Mouse (Mus musculus): ENCODE results near the gene Upk1a. TPM values are rescaled to one million over a fixed set of nuclear protein-coding genes. Genes with fewer than 3 reads are reported as not detected.

Gene Upk1a
- total and polyA plus RNA-seq, 3 experiments, result 0.54 to 1.6 TPM; not detected in 1

GRCm38 (mm10) chr7:30562526-30563116 lies 50.0 kb downstream of the Upk1a start:
- Histone ChIP-seq H3K36me3 (ENCODE audit: control insufficient read depth in 1 of 2, insufficient read depth in 2 of 2, low read length in 2 of 2) (peaks cover 0 to 8% of the 10 kb centered on the region in 2 experiments; a peak in 2 of 4 replicates), H3K27me3 (ENCODE audit: control insufficient read depth in 1 of 2, insufficient read depth in 2 of 2, low read length in 2 of 2) (no peaks in the 10 kb centered on the region), H3K9ac (ENCODE audit: control insufficient read depth, low read depth, low read length, poor library complexity, severe bottlenecking) (peak overlapping the region; percentile 86), H3K27ac (ENCODE audit: control insufficient read depth, low read depth, low read length) (peak overlapping the region; percentile 89), H3K79me2 (ENCODE audit: control insufficient read depth, insufficient read depth, low read length, poor library complexity) (peaks cover 18% of the 10 kb centered on the region), H3K4me3 (ENCODE audit: control insufficient read depth in 1 of 2, insufficient read depth in 1 of 2, low read depth in 2 of 2, low read length in 2 of 2) (peak overlapping the region; percentile 58 to 82), H3K4me1 (ENCODE audit: control insufficient read depth in 1 of 2, insufficient read depth in 2 of 2, low read length in 2 of 2) (peaks cover 2 to 16% of the 10 kb centered on the region in 2 experiments; a peak in 2 of 4 replicates), H3K9me3 (replicated peaks; ENCODE audit: insufficient read depth, low read length) (no peaks in the 10 kb centered on the region)
- TF ChIP-seq HCFC1 (IDR thresholded peaks at IDR 0.05; ENCODE audit: low read depth, low read length) (no peak), TBP (IDR thresholded peaks at IDR 0.05; ENCODE audit: low read depth, low read length) (peak; percentile 45; the same call in 1 of the 2 replicates), GABPA (IDR thresholded peaks at IDR 0.05; ENCODE audit: low read depth, low read length) (no peak), BHLHE40 (IDR thresholded peaks at IDR 0.05; ENCODE audit: borderline replicate concordance, low read depth, low read length) (peak; percentile 33; the same call in 1 of the 2 replicates), NELFE (IDR thresholded peaks at IDR 0.05; ENCODE audit: low read depth, low read length) (peak; percentile 47), POLR2A (IDR thresholded peaks at IDR 0.05; ENCODE audit: control insufficient read depth in 1 of 2, insufficient read depth in 1 of 2, low read depth in 1 of 2, low read length in 2 of 2, poor library complexity in 1 of 2) (peak in 1 of 2 experiments; percentile 59; a peak in 2 of 4 replicates)
- peak; percentile 73 for DNase-seq (ENCODE audit: low read depth, low spot score)

DNA sequence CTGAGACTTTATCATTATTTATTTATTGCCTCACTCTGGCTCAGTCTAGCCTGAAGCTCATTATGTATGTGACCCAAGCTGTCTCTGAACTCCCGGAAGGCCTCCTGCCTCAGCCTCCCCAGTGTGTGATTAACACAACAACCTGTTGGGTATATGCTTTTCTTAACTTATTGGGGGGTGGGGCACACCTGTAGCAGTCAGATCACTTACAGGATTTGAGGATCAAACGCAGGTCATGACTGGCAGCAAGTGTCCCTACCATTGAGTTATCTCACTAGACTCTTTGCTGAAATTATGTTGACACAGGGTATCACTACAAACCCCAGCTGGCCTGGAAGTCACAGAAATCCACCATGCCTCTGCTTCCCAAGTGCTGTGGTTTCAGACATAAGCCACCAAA lies 52.4 kb downstream of the Upk1a start:
- TF ChIP-seq ETS1 (IDR thresholded peaks at IDR 0.05; ENCODE audit: low read depth, low read length) (no peak), MYB (IDR thresholded peaks at IDR 0.05; ENCODE audit: low read depth, low read length) (no peak), MYC (IDR thresholded peaks at IDR 0.05; ENCODE audit: low read depth, low read length) (no peak), KAT2A (conservative IDR thresholded peaks at IDR 0.05; ENCODE audit: low read depth, low read length) (no peak), HCFC1 (IDR thresholded peaks at IDR 0.05; ENCODE audit: low read depth, low read length) (no peak), ZKSCAN1 (IDR thresholded peaks at IDR 0.05; ENCODE audit: low read depth, low read length) (no peak), SIN3A (IDR thresholded peaks at IDR 0.05; ENCODE audit: low read length) (no peak), CTCF (IDR thresholded peaks at IDR 0.05 in 2 of 3, conservative IDR thresholded peaks at IDR 0.05 in 1 of 3; ENCODE audit: control insufficient read depth in 1 of 3, insufficient read depth in 1 of 3, low read depth in 2 of 3, low read length in 3 of 3, poor library complexity in 1 of 3, severe bottlenecking in 1 of 3) (no peak), UBTF (IDR thresholded peaks at IDR 0.05; ENCODE audit: borderline replicate concordance, insufficient read depth, low read depth, low read length) (no peak), TBP (IDR thresholded peaks at IDR 0.05; ENCODE audit: low read depth, low read length) (no peak), RAD21 (IDR thresholded peaks at IDR 0.05; ENCODE audit: low read depth, low read length) (no peak), POLR2AphosphoS2 (IDR thresholded peaks at IDR 0.05; ENCODE audit: low read length) (no peak), TCF12 (IDR thresholded peaks at IDR 0.05; ENCODE audit: low read depth, low read length) (no peak), CHD1 (IDR thresholded peaks at IDR 0.05; ENCODE audit: low read depth, low read length) (no peak), TAL1 (IDR thresholded peaks at IDR 0.05; ENCODE audit: low read length) (no peak), MXI1 (IDR thresholded peaks at IDR 0.05; ENCODE audit: low read depth, low read length) (no peak)
- no peak overlapping the region; a peak in 1 of 4 replicates for H3K4me3 ChIP-seq (ENCODE audit: control insufficient read depth in 1 of 2, insufficient read depth in 1 of 2, low read depth in 2 of 2, low read length in 2 of 2)
- no peak overlapping the region; the same call in 1 of the 2 replicates for H3K9ac ChIP-seq (ENCODE audit: control insufficient read depth, low read depth, low read length, poor library complexity, severe bottlenecking)
- no peak overlapping the region for H3K27ac ChIP-seq (ENCODE audit: control insufficient read depth, low read depth, low read length)
- no peaks in the 10 kb centered on the region for H3K9me3 ChIP-seq (replicated peaks; ENCODE audit: insufficient read depth, low read length)
- H3K79me2 ChIP-seq (ENCODE audit: control insufficient read depth, insufficient read depth, low read length, poor library complexity), result peaks cover 18% of the 10 kb centered on the region
- no peaks in the 10 kb centered on the region for H3K27me3 ChIP-seq (ENCODE audit: control insufficient read depth in 1 of 2, insufficient read depth in 2 of 2, low read length in 2 of 2)
- peaks cover 0 to 8% of the 10 kb centered on the region in 2 experiments; a peak in 2 of 4 replicates for H3K36me3 ChIP-seq (ENCODE audit: control insufficient read depth in 1 of 2, insufficient read depth in 2 of 2, low read length in 2 of 2)
- DNase-seq (ENCODE audit: low read depth, low spot score), result no peak
- peaks cover 2 to 16% of the 10 kb centered on the region in 2 experiments; a peak in 2 of 4 replicates for H3K4me1 ChIP-seq (ENCODE audit: control insufficient read depth in 1 of 2, insufficient read depth in 2 of 2, low read length in 2 of 2)

All from MEL (cell line).